Mouse (Mus musculus) kidney, postnatal 0 days (tissue): Measurements from ENCODE around the gene Gm4894. TPM values are rescaled to one million over a fixed set of nuclear protein-coding genes. Genes with fewer than 3 reads are reported as not detected.
A peak's percentile ranks its signal among the peaks of the same experiment; 100 is the strongest.

Source experiments
- ATAC-seq: fragments of 200-750 bp; cut with Nextera tagmentation; replicated peaks from 2 replicates; pipeline ENCODE4 v1.8.0; 2017; ENCODE audit warnings: low read depth, moderate number of reproducible peaks, moderate TSS enrichment, moderate library complexity; ENCODE audit not compliant: low FRiP score
- DNase-seq: peaks from one replicate; pipeline ENCODE4 v3.0.0-alpha.2; 2016; ENCODE audit warnings: low spot score
- H3K27ac ChIP-seq: fragments of 300-500 bp; sonication (generic); 2 replicates; pipeline ENCODE4 v1.5.1; 2014; ENCODE audit warnings: mild to moderate bottlenecking
- H3K27me3 ChIP-seq: fragments of 300-500 bp; sonication (generic); 2 replicates; pipeline ENCODE4 v1.6.1; 2014; ENCODE audit warnings: low read length, mixed read lengths; ENCODE audit not compliant: insufficient read depth
- H3K36me3 ChIP-seq: fragments of 300-500 bp; sonication (generic); 2 replicates; pipeline ENCODE4 v1.6.1; 2014; ENCODE audit warnings: low read length, mixed read lengths; ENCODE audit not compliant: insufficient read depth
- H3K4me1 ChIP-seq: fragments of 300-500 bp; sonication (generic); replicated peaks from 2 replicates; pipeline ENCODE4 v1.6.1; 2014; ENCODE audit warnings: antibody characterized with exemption, low read length, mixed read lengths; ENCODE audit not compliant: insufficient read depth
- H3K4me2 ChIP-seq: fragments of 300-500 bp; sonication (generic); 2 replicates; pipeline ENCODE4 v1.6.1; 2014; ENCODE audit warnings: mild to moderate bottlenecking, low read length, moderate library complexity, mixed read lengths
- H3K4me3 ChIP-seq: fragments of 300-500 bp; sonication (generic); replicated peaks from 2 replicates; pipeline ENCODE4 v1.5.1; 2014; ENCODE audit warnings: low read depth, low read length
- H3K9ac ChIP-seq: fragments of 300-500 bp; sonication (generic); 2 replicates; pipeline ENCODE4 v1.6.1; 2014; ENCODE audit warnings: low read depth, low read length
- H3K9me3 ChIP-seq: fragments of 300-500 bp; sonication (generic); replicated peaks from 2 replicates; pipeline ENCODE4 v1.6.1; 2016; ENCODE audit warnings: low read length, inconsistent platforms, mixed read lengths
- CTCF ChIP-seq: IDR thresholded peaks from 2 replicates; pipeline ENCODE4 v1.5.1; 2016; ENCODE audit warnings: antibody characterized with exemption, low read depth, mild to moderate bottlenecking, moderate library complexity
- WGBS: fragments of 180-500 bp; shearing (Covaris S2); extraction: QIAGEN DNeasy Blood & Tissue Kit; methylation state at CpG from one replicate; pipeline ENCODE4 v1.1.7; 2014; 5-methylcytosine and 5-hydroxymethylcytosine counted together
- polyA plus RNA-seq: library from polyadenylated mRNA; unstranded; fragments of >200 nt; fragmentation: Nextera tagmentation; extraction: Ambion mirVana; gene quantifications from 2 replicates; pipeline ENCODE4 v1.2.1, GENCODE M21; 2015

The Gm4894 gene
- polyA plus RNA-seq, 1 experiment from 2014 or later, result not detected

DNA sequence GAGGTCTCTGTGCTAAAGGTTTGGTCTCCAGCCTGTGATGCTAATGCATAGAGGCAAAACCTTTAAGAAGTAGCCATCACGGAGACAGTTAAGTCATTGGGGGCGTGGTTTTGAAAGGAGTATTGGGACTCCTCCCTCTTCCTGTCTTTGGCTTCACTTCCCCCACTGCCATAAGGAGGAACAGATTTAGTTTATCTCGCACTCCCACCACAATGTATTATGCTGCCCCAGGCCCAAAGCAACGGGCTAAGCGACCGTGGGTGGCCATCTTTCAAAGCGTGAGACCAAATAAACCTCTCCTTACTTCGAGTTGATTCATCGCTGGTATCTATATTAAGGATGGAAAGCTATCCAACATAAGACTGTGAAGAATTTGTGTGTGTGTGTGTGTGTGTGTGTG lies 22.9 kb upstream of the Gm4894 start:
- Histone ChIP-seq H3K27me3 (no peaks in the 10 kb centered on the region), H3K27ac (no peak overlapping the region), H3K9ac (no peak overlapping the region), H3K36me3 (no peaks in the 10 kb centered on the region), H3K4me3 (no peak overlapping the region), H3K4me2 (no peak overlapping the region), H3K4me1 (no peaks in the 10 kb centered on the region), H3K9me3 (no peaks in the 10 kb centered on the region)
- TF ChIP-seq CTCF, result no peak
- ATAC-seq, result no peak
- WGBS, result 71% methylated on average over 9 of the region's 9 CpGs
- DNase-seq, result peak; percentile 5

DNA sequence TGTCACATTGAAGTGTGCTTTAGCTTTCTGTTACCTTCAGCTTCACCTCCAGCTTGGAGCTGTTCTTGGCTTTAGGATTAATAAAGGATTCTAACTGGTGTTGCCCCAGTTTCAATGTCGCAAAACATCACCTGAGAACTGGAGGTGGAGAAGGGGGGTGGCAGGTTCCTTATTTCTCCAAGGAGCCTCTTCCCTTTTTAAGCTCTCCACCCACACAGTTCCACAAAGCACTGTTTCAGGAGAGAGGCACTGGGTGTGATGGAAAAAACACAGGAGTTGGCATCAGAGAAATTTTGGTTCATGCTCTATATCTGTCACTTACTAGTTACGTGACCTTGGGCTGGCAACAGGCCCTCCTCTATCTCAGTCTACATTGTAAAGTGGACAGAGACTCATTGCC lies 21.3 kb upstream of the Gm4894 start:
- Histone ChIP-seq H3K27ac (no peak overlapping the region), H3K9me3 (no peaks in the 10 kb centered on the region), H3K36me3 (no peaks in the 10 kb centered on the region), H3K9ac (no peak overlapping the region), H3K4me2 (no peak overlapping the region), H3K4me1 (no peaks in the 10 kb centered on the region), H3K4me3 (no peak overlapping the region), H3K27me3 (no peaks in the 10 kb centered on the region)
- TF ChIP-seq CTCF, result no peak
- WGBS, result 82% methylated on average over 2 of the region's 2 CpGs
- DNase-seq (no peak), ATAC-seq (no peak)

DNA sequence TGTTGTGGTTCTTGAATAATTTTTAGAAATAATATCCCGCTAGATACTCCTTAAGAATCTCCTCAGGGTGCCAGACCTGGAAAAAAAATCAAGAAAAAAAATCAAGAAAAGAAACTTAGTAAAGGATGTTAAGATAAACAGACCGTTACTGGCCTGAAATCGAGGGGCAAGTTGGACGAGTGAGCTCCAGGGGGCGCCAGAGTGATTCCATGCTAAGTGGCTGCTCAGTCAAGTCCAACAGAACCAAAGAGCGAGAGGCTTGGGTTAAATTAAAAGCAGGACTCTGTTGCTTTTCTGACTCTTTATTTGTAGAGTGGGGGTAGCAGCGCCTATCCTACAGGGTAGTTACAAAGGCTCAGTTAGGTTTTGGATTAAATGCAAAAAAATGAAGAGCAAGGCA lies 3.5 kb upstream of the Gm4894 start:
- Histone ChIP-seq H3K4me1 (no peaks in the 10 kb centered on the region), H3K4me3 (no peak overlapping the region), H3K9me3 (no peaks in the 10 kb centered on the region), H3K27ac (no peak overlapping the region), H3K36me3 (no peaks in the 10 kb centered on the region), H3K9ac (no peak overlapping the region), H3K4me2 (no peak overlapping the region), H3K27me3 (no peaks in the 10 kb centered on the region)
- ATAC-seq (no peak), DNase-seq (peak; percentile 58)
- WGBS, result 29% methylated on average over 7 of the region's 7 CpGs
- TF ChIP-seq CTCF, result peak; percentile 71

DNA sequence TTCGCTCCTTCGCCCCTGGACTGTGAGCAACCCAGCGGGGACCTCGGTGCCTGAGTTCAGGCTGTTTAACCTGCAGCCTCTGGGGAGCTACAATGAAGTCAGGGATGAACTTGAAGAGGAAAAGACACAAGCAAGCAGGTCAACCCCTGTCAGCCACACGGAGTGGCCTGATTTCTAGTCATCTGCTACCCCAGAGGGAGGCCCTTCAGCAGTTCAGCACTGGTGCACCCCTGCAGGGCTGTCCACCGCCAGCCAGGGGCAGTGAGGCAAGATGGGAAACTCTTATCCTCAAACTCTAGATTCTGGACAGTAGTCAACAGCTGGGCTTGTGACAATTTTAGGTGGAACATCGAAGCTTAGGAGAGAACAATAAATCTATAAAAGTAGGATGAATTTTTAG lies 18.6 kb downstream of the Gm4894 start:
- no peak for DNase-seq
- Histone ChIP-seq H3K4me2 (no peak overlapping the region), H3K27me3 (no peaks in the 10 kb centered on the region), H3K9me3 (no peaks in the 10 kb centered on the region), H3K4me1 (no peaks in the 10 kb centered on the region), H3K9ac (no peak overlapping the region), H3K36me3 (no peaks in the 10 kb centered on the region), H3K4me3 (no peak overlapping the region), H3K27ac (no peak overlapping the region)
- 52% methylated on average over 7 of the region's 7 CpGs for WGBS
- ATAC-seq, result no peak
- TF ChIP-seq CTCF, result no peak

DNA sequence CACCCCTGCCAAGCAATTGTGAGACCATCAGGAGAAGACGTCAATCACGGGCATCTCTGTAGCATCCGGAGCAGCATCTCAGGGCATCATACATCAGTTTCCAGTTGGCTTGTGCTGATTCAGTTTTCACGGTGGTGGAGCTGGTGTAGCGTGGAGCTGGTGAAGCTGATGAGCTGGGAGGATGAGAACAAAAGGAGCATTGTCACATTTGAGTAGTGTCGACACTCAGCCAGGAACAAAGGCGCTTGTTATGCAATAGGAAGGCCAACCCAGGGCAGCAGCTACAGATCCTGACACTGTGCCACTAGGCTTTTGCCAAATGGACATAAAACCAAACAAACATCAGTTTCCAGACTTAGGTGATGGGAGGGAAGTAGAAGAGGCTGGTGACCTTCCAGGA lies 23.2 kb downstream of the Gm4894 start:
- Histone ChIP-seq H3K9me3 (no peaks in the 10 kb centered on the region), H3K9ac (no peak overlapping the region), H3K27ac (no peak overlapping the region), H3K36me3 (no peaks in the 10 kb centered on the region), H3K4me3 (no peak overlapping the region), H3K4me1 (no peaks in the 10 kb centered on the region), H3K4me2 (no peak overlapping the region), H3K27me3 (no peaks in the 10 kb centered on the region)
- DNase-seq (no peak), ATAC-seq (no peak)
- WGBS, result 73% methylated on average over 7 of the region's 7 CpGs
- no peak for TF ChIP-seq CTCF

DNA sequence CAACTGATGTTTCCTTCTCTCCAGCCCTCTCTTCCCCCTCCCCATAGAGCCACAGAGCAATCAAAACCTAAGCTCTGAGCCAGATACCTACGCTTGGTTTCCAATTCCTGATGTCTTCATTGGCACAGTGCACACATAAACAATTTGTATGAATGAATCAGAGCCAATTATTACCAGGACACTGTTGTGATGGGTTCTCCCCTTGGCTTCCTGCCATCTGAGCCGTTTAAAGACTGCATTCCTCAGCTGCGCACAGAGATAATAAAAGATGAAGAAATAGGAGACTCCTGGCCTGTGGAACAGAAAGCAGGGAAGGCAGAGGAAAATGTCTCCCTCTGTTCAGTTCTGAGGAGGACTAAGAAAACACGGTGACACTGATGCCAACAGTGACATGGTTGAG lies 25.6 kb downstream of the Gm4894 start:
- Histone ChIP-seq H3K9ac (no peak overlapping the region), H3K4me2 (no peak overlapping the region), H3K4me1 (no peaks in the 10 kb centered on the region), H3K4me3 (no peak overlapping the region), H3K9me3 (no peaks in the 10 kb centered on the region), H3K27me3 (no peaks in the 10 kb centered on the region), H3K27ac (no peak overlapping the region), H3K36me3 (no peaks in the 10 kb centered on the region)
- TF ChIP-seq CTCF, result no peak
- WGBS, result 35% methylated on average over 4 of the region's 4 CpGs
- ATAC-seq (no peak), DNase-seq (peak; percentile 6)

DNA sequence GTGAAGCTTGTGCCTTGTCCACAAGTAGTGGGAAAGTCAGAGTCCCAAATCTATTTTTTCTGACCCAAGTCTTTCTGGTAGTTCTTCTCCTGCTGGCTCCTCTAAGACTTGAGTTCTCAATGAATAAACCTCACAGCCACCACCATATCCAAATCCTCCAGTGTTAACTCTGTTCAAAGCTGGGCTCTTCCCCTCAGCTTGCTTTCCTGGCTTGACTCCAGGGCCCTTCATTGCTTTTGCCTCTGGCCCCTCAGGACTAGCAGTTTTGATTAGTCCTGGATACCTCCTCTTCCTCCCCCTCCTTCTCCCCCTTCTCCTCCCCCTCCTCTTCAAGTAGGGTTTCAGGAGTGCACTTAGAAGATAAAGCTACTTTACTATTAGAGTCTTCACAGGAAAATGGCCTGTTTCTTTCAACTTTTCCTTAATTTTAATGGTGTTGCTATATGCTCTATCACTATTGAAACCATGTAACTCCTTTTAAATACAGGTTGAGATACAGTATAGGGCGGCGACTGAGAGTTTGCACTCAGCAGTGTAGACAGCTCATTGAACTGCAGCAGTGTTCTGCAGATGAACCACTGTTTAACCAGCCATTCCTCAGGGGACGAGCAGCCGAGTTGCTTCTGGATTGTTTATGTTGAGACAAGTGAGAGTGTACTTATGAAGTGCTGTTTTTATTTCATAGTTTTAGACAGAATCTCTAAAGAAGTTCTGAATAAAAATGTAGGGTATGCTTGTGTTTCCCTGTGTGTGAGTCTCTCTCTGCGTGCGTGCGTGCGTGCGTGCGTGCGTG lies 26.4 kb downstream of the Gm4894 start:
- Histone ChIP-seq H3K4me1 (no peaks in the 10 kb centered on the region), H3K9ac (no peak overlapping the region), H3K27me3 (no peaks in the 10 kb centered on the region), H3K36me3 (no peaks in the 10 kb centered on the region), H3K9me3 (no peaks in the 10 kb centered on the region), H3K27ac (no peak overlapping the region), H3K4me3 (no peak overlapping the region), H3K4me2 (no peak overlapping the region)
- DNase-seq (no peak), ATAC-seq (no peak)
- no peak for TF ChIP-seq CTCF
- 77% methylated on average over 11 of the region's 11 CpGs for WGBS
